Mouse (Mus musculus) testis, adult 2 months (tissue): ENCODE data around the gene Gm45799. TPM values are rescaled to one million over a fixed set of nuclear protein-coding genes. Genes with fewer than 3 reads are reported as not detected.

Source experiments
- H3K27ac ChIP-seq: fragments of 200-500 bp; 2 replicates; pipeline ENCODE4 v1.5.1; 2012; ENCODE audit warnings: low read depth, low read length; ENCODE audit not compliant: control insufficient read depth, insufficient read depth
- H3K27me3 ChIP-seq: fragments of 200-500 bp; 2 replicates; pipeline ENCODE4 v1.6.1; 2012; ENCODE audit warnings: mild to moderate bottlenecking, low read length, moderate library complexity; ENCODE audit not compliant: control insufficient read depth, insufficient read depth
- H3K36me3 ChIP-seq: fragments of 200-500 bp; 2 replicates; pipeline ENCODE4 v1.6.1; 2012; ENCODE audit warnings: mild to moderate bottlenecking, low read length; ENCODE audit not compliant: control insufficient read depth, insufficient read depth
- H3K4me1 ChIP-seq: fragments of 200-500 bp; 2 replicates; pipeline ENCODE4 v1.6.1; 2012; ENCODE audit warnings: low read length; ENCODE audit not compliant: control insufficient read depth, insufficient read depth
- H3K4me3 ChIP-seq: fragments of 200-500 bp; 2 replicates; pipeline ENCODE4 v1.5.1; 2012; ENCODE audit warnings: low read depth, mild to moderate bottlenecking, low read length, moderate library complexity, mixed read lengths; ENCODE audit not compliant: control insufficient read depth
- CTCF ChIP-seq: fragments of 200-500 bp; IDR thresholded peaks from 2 replicates; pipeline ENCODE4 v1.5.1; 2012; ENCODE audit warnings: low read depth, mild to moderate bottlenecking, inconsistent platforms, low read length, moderate library complexity; ENCODE audit not compliant: control insufficient read depth, insufficient read depth, insufficient replicate concordance
- POLR2A ChIP-seq: fragments of 200-500 bp; IDR thresholded peaks from 2 replicates; pipeline ENCODE4 v1.6.1; 2012; ENCODE audit warnings: low read depth, mild to moderate bottlenecking, inconsistent platforms, low read length, moderate library complexity; ENCODE audit not compliant: control insufficient read depth
- polyA plus RNA-seq: library from polyadenylated mRNA; depleted of rRNA; stranded (reverse); fragments of >200 nt; gene quantifications from 2 replicates; pipeline ENCODE4 v1.2.3, GENCODE M21; 2012

Gene Gm45799
- polyA plus RNA-seq, 1 experiment: 52.1 TPM

DNA sequence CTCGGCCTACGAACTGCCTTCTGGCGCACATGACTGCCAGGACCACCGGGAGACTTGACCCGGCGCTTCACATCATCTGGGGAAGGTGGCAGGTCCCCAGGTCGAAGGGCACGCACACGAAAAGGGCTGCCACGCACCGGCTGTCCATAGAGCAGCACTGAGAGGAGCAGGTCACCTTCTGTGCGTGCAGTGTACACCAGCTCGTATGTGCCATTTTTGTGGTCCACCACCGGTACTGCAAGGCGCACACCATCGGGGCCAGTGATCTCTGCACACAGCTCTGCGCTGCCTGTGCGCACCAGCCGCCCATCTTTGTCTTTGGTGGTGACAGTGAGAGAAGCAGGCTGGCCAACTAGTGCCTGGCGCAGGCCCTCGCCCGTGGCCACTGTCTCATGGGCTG is 22.5 kb upstream of the Gm45799 start:
- no peak overlapping the region for H3K4me3 ChIP-seq
- H3K36me3 ChIP-seq: no peaks in the 10 kb centered on the region
- no peak overlapping the region for H3K27ac ChIP-seq
- no peaks in the 10 kb centered on the region for H3K27me3 ChIP-seq
- H3K4me1 ChIP-seq: peaks cover 5% of the 10 kb centered on the region
- TF ChIP-seq POLR2A (no peak), CTCF (no peak)

DNA sequence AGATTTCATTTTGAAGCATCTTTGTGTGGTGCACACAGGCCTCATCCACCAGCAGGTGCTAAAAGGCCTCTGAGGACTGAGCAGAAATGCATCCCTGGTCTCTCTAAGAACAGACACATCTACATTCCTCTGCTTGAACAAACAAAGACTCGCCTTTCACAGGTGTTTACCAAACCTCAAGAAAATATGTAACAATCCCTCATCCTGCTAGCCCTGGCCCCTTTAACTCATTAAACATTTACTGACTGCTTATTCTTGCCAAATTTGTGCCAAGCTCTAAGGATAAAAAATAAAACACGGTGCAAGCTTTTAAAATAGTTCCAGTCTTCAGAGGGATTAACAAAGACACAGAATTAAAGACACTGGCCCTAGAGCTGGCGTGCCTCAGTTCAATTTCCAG is 20.7 kb upstream of the Gm45799 start:
- Histone ChIP-seq H3K4me3 (no peak overlapping the region), H3K27ac (no peak overlapping the region), H3K36me3 (no peaks in the 10 kb centered on the region), H3K27me3 (no peaks in the 10 kb centered on the region), H3K4me1 (peaks cover 5% of the 10 kb centered on the region)
- TF ChIP-seq CTCF: no peak
- TF ChIP-seq POLR2A: no peak

DNA sequence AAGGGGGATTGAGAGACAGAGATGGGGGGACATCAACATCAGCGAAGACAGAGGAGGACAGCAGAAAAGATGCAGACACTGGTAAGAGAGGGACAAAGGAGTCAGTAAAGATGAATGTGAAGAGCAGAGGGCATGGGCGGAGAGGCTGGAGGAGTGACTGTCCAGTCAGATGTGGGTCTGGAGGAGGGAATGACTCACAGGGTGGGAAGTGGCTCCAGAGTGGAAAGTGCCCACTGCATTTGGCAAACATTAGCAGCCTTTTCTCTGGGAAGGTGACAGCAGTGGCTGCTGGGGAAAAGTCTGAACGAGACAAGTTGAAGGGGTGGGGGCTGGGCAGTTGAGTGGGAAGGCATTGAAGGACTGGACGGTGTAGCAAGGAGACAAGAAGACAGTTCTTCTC is 19.3 kb upstream of the Gm45799 start:
- TF ChIP-seq POLR2A (no peak), CTCF (no peak)
- Histone ChIP-seq H3K4me3 (no peak overlapping the region), H3K4me1 (peaks cover 5% of the 10 kb centered on the region), H3K27ac (no peak overlapping the region), H3K27me3 (no peaks in the 10 kb centered on the region), H3K36me3 (no peaks in the 10 kb centered on the region)

DNA sequence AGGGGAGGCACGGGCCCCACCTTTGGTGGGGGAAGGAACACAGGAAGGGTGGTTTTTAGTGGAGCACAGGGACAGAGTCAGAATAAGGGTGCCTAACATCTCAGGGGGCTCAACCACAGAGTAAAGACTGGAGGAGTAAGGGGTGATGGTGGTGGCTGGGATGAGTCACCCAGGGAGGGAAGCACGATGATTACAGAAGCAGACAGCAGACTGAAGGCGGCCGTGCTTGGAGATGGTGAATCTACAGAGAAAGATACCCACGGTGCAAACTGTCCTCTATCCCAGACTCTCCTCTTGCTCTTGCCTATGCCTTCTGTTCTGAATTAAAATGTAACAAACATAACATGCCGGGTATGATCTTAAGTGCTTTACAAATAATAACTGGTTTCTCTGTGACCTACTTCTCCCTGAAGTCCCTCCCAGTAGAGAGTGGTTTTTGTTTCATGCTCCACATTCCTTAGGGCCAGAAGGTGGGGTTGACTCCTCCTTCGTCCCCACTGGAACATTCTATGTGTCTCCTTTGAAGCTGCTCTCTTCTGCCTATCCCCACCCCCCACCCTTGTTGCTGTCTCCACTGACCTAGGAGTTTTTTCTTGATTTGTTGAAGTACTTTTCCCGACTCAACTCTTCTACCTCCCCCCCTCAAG is 18.6 kb upstream of the Gm45799 start:
- H3K27ac ChIP-seq: no peak overlapping the region
- H3K27me3 ChIP-seq: no peaks in the 10 kb centered on the region
- no peaks in the 10 kb centered on the region for H3K36me3 ChIP-seq
- no peak overlapping the region for H3K4me3 ChIP-seq
- peaks cover 5% of the 10 kb centered on the region for H3K4me1 ChIP-seq
- TF ChIP-seq POLR2A (no peak), CTCF (no peak)

DNA sequence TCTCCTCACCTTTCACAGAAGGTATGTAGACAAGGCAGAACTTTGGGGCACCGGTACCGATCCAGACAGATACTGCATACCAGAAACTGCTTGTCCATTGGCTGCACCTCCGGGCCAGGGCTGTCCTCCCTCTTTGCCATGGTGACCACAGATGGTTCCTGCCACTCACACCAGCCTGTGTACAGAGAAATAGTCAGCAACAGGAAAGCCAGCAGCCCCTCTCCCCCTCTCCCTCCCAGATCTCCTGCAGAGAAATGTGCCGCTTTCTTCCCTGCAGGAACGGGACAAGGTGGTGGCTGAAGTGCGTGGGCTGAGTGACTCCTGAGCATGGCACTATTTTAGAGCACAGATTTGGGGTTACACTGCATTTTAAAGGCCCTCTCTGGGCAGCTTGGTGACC is 15.0 kb upstream of the Gm45799 start:
- H3K4me1 ChIP-seq: peaks cover 5% of the 10 kb centered on the region
- H3K27me3 ChIP-seq: no peaks in the 10 kb centered on the region
- H3K4me3 ChIP-seq: no peak overlapping the region
- no peak overlapping the region for H3K27ac ChIP-seq
- no peaks in the 10 kb centered on the region for H3K36me3 ChIP-seq
- TF ChIP-seq CTCF (no peak), POLR2A (no peak)

DNA sequence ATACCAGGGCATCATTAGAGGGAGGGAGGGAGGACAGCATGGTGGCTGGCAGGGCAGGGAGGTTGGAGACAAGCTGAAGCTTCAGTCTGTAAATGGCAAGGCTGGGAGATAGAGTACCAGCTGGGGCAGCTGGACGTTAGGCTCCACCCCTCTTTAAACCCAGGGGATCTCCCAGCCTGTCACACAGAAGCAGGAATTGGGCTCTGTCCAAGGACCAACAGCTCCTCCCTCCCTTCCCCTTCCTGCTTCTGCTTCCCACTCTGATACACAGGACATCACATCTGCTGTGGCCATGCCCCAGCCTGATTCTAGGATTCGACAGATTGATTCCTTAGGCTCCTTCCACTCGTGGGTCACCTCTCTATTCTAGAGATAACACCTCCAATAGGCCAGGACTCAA is 11.7 kb upstream of the Gm45799 start:
- H3K27me3 ChIP-seq: no peaks in the 10 kb centered on the region
- H3K4me1 ChIP-seq: peaks cover 4% of the 10 kb centered on the region
- H3K36me3 ChIP-seq: no peaks in the 10 kb centered on the region
- TF ChIP-seq POLR2A: no peak
- TF ChIP-seq CTCF: no peak
- no peak overlapping the region for H3K4me3 ChIP-seq
- no peak overlapping the region for H3K27ac ChIP-seq

DNA sequence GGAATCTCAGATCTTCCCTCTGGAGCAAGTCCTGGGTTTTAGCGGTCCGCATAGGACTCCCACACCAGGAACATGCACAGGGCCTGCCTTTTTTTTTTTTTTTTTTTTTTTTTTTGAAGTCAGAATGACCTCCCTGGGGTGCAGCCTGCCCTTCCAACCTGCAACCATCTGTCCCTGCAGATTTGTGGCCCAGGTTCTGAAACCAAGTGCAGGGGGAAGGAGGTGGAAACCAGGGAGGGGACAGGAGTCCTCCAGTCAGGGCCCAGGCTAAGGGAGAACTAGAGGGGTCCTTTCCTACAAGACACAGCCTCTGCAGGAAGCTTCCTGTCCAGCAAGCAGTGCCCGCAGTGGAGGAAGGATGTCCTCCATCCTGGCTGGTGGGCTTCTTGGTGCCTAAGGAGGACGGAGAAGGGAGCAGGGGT is 7.8 kb upstream of the Gm45799 start:
- Histone ChIP-seq H3K4me1 (peaks cover 7% of the 10 kb centered on the region), H3K36me3 (no peaks in the 10 kb centered on the region), H3K4me3 (no peak overlapping the region; the same call in 1 of the 2 replicates), H3K27ac (no peak overlapping the region), H3K27me3 (no peaks in the 10 kb centered on the region; the same call in 1 of the 2 replicates)
- TF ChIP-seq POLR2A (no peak), CTCF (no peak)
